Mouse (Mus musculus) small intestine, adult 10 weeks (tissue): ENCODE results near the gene Actn3. TPM values are rescaled to one million over a fixed set of nuclear protein-coding genes. Genes with fewer than 3 reads are reported as not detected.

Source experiments
- polyA plus RNA-seq: library from polyadenylated mRNA; stranded (reverse); fragments of 350-450 nt; fragmentation: Illumina TruSeq; extraction: RNeasy Lipid Tissue Mini Kit (QIAGEN cat#74804); gene quantifications from one replicate; pipeline ENCODE4 v1.2.3, GENCODE M21; 2014; ENCODE audit warnings: low replicate concordance

Gene Actn3
- polyA plus RNA-seq, result not detected

GRCm38 (mm10) chr19:4877785-4878184 lies at the start of gene Actn3:
Actn3 (minus strand) TSS chr19:4877909.

GRCm38 (mm10) chr19:4905979-4906794 lies 28.5 kb upstream of the Actn3 start, which contains the start of gene Bbs1:
Bbs1 (minus strand) TSS chr19:4906628.

GRCm38 (mm10) chr19:4878405-4879323 lies 955 bp upstream of the Actn3 start, which contains the start of gene Zdhhc24:
Zdhhc24 (plus strand) TSS chr19:4878668.

GRCm38 (mm10) chr19:4854552-4855469 lies 22.9 kb downstream of the Actn3 start, which contains the start of gene Ctsf:
Ctsf (plus strand) TSS chr19:4855130.

GRCm38 (mm10) chr19:4839149-4839548 lies 38.6 kb downstream of the Actn3 start, which contains the start of the genes Ccs and Ccdc87:
Ccs (minus strand) TSS chr19:4839332.
Ccdc87 (plus strand) TSS chr19:4839366.

Other genes starting within 250 kb of the Actn3 start
- not detected for gene Gm960, start 179.2 kb downstream of the Actn3 start, polyA plus RNA-seq
- gene Sptbn2, start 166.7 kb downstream of the Actn3 start, polyA plus RNA-seq, result not detected
- gene Rbm4b, start 121.4 kb downstream of the Actn3 start, polyA plus RNA-seq, result 6.2 TPM
- gene Rbm4, start 84.0 kb downstream of the Actn3 start, polyA plus RNA-seq, result 11.8 TPM
- 6.5 TPM for gene Gm21992, start 66.3 kb downstream of the Actn3 start, polyA plus RNA-seq
- gene Rbm14, start 66.3 kb downstream of the Actn3 start, polyA plus RNA-seq, result 6.1 TPM
- gene Ccs, start 38.6 kb downstream of the Actn3 start, polyA plus RNA-seq, result 0.74 TPM
- gene Ccdc87, start 38.5 kb downstream of the Actn3 start, polyA plus RNA-seq, result 0.11 TPM
- gene Ctsf, start 22.8 kb downstream of the Actn3 start, polyA plus RNA-seq, result 1.3 TPM
- 12.5 TPM for gene Zdhhc24, start 759 bp upstream of the Actn3 start, polyA plus RNA-seq
- 0.63 TPM for gene Bbs1, start 28.7 kb upstream of the Actn3 start, polyA plus RNA-seq
- 1.7 TPM for gene Dpp3, start 50.4 kb upstream of the Actn3 start, polyA plus RNA-seq
- gene Peli3, start 65.2 kb upstream of the Actn3 start, polyA plus RNA-seq, result 0.30 TPM
- gene Mrpl11, start 84.2 kb upstream of the Actn3 start, polyA plus RNA-seq, result 11.4 TPM
- not detected for gene Npas4, start 112.4 kb upstream of the Actn3 start, polyA plus RNA-seq
- not detected for gene Slc29a2, start 146.0 kb upstream of the Actn3 start, polyA plus RNA-seq
- 7.2 TPM for gene B4gat1, start 160.9 kb upstream of the Actn3 start, polyA plus RNA-seq
- gene AC124502.3, start 161.0 kb upstream of the Actn3 start, polyA plus RNA-seq, result 0.30 TPM
- not detected for gene Brms1, start 163.4 kb upstream of the Actn3 start, polyA plus RNA-seq
- gene Rin1, start 172.6 kb upstream of the Actn3 start, polyA plus RNA-seq, result 0.26 TPM
- not detected for gene Cd248, start 190.2 kb upstream of the Actn3 start, polyA plus RNA-seq
- gene Tmem151a, start 207.6 kb upstream of the Actn3 start, polyA plus RNA-seq, result not detected
- 21.1 TPM for gene Yif1a, start 210.6 kb upstream of the Actn3 start, polyA plus RNA-seq
- not detected for gene Cnih2, start 220.6 kb upstream of the Actn3 start, polyA plus RNA-seq
- gene Rab1b, start 229.2 kb upstream of the Actn3 start, polyA plus RNA-seq, result 0.67 TPM
- not detected for gene Klc2, start 240.7 kb upstream of the Actn3 start, polyA plus RNA-seq